Mouse (Mus musculus) heart, postnatal 0 days (tissue): ENCODE data around the gene Zfp950.
A peak's percentile ranks its signal among the peaks of the same experiment; 100 is the strongest.

Source experiments
- CTCF ChIP-seq: IDR thresholded peaks from 2 replicates; pipeline ENCODE4 v1.5.1; 2016; ENCODE audit warnings: antibody characterized with exemption, control low read depth, low read depth
- EP300 ChIP-seq: IDR thresholded peaks from 2 replicates; pipeline ENCODE4 v1.6.1; 2016; ENCODE audit warnings: antibody characterized with exemption, low read depth

GRCm38 (mm10) chr19:61084149-61084940 is 56.3 kb downstream of the Zfp950 start:
- TF ChIP-seq CTCF (peak; percentile 98), EP300 (no peak)
